Mouse (Mus musculus) heart, adult 2 months (tissue): ENCODE data around the gene Gm49601.

Experiments
- CTCF ChIP-seq: fragments of 200-600 bp; IDR thresholded peaks from 2 replicates; pipeline ENCODE4 v1.8.1; 2022; ENCODE audit warnings: antibody characterized with exemption, mild to moderate bottlenecking, moderate library complexity
- EP300 ChIP-seq: fragments of 200-500 bp; IDR thresholded peaks from 2 replicates; pipeline ENCODE4 v1.6.1; 2011; ENCODE audit warnings: low read depth, low read length, control low read depth; ENCODE audit not compliant: insufficient read depth

- TF ChIP-seq CTCF: 0 out of 2 replicates have a peak, but pooled peaks have one; percentile 14
- TF ChIP-seq EP300: no peak
These were observed 45.8 kb downstream of the Gm49601 start for GRCm38 (mm10) chr16:18580389-18580788.
